Mouse (Mus musculus) c-Kit-positive CD71-negative TER-119-negative erythroid progenitor cells, embryonic 14.5 days (primary cell): ENCODE data around the gene Slco3a1.

Experiments
- DNase-seq: peaks from one replicate; pipeline ENCODE4 v3.0.0-alpha.2; 2013; ENCODE audit warnings: low read depth

The Slco3a1 gene

DNA sequence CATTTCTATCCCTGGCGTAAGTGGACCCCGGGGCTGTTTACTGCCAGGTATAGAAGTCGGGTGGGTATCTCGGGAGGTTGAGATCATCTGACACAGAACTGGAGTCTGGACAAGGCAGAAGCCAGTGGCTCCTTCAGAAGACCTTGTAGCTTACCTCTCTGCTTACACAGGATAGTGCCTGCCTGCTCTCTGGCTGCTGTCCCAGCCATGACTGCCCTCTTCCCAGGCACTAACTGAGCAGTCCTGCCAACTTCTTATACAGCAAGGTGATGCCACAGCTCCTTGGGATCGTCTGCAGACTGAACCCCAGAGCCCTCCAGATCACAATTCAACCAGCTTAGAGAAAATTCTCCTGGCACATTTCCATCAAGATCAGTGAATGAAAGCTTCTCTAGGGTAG is 26.4 kb downstream of the Slco3a1 start:
- DNase-seq, result no peak

DNA sequence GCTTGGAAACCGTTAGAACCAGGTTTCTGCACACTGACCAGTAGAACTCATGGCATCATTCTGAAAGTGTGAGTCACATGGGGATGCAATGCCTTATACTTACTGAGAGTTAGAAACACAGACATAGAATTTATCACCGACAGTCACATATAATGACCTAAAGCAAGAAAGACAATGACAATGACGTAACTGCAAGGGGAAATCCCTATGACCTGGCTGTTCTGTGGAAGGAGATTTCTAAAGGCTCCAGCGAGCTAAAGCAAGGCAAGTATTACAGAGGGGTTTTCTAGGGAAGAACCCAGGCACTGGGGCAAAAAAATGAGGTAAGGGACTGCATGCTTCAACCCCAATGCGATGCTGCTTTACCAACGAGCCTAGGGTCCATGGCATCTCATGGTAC is 26.9 kb downstream of the Slco3a1 start:
- DNase-seq, result no peak

DNA sequence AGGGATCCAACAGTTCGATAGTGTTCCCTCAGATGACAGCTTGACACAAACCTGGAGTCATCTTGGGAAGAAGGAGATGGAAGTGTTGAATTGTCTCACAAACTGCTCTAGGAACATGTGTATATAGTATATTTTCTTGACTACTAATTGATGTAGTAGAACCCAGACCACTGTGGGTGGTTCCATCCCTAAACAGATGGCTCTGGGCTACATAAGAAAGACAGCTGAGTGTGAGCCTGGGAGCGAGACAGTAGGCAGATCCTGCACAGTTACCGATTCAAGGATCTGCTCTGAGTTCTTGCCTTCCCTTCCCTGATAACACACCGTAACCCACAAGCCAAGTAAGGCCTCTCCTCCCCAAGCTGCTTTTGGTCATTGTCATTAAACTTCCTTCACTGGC is 28.6 kb downstream of the Slco3a1 start:
- DNase-seq, result no peak

- no peak for DNase-seq
Observed at GRCm38 (mm10) chr7:74525586-74525985, 29.0 kb downstream of the Slco3a1 start.

DNA sequence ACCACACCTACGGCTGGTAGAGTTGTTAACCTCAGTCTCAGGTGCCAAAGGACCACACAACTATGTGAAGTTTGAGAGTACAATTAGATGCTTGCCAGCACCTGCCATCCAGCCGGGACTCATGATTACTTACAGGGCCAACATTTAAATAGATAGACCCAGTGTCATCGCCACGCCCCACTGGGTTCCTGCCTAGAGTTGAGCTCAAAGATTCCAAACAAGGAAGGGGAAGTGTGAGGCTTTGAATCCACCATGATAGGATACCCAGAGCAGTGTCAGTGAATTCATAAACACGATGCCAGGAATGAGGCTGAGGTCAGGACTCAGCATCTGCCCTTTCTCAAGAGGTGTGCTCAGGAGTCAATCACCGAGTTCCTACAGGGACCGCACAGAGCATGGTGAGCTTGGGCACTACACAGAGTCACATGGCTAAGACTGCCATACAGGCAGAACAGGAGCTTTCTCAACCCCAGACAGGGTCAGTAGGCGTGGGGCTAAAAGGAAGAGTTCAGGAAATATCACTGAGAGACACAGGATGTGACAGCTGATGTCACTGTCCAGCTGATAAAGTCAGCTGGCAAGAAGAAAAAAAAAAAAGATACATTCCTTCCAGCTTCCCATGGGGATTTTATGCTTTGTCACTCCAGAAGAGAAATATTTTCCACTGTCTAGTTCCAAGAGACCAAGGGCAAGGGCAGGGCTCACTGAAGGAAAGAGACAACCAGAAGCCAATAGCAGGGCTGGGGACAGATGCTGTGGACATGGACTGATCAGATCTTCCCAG is 30.2 kb downstream of the Slco3a1 start:
- DNase-seq, result no peak

DNA sequence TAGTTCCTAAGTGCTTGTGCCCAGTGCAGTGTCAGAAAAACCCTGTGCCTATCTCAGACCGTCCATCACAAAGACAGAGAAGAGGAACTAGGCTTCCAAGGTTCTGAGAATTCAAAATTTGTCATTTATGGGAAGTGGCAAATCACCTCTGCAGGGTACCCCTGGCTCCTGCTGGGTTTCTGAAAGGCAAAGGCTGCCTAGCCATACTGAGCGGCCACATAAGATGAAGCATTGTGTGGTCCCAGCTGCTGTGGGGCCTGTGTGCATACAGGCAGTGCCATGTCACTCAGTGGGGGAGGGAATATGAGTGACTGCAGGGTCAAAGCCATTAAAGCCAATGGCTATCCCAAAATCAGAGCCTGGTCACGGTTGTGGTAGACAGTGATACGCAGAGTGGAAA is 31.5 kb downstream of the Slco3a1 start:
- DNase-seq, result no peak

DNA sequence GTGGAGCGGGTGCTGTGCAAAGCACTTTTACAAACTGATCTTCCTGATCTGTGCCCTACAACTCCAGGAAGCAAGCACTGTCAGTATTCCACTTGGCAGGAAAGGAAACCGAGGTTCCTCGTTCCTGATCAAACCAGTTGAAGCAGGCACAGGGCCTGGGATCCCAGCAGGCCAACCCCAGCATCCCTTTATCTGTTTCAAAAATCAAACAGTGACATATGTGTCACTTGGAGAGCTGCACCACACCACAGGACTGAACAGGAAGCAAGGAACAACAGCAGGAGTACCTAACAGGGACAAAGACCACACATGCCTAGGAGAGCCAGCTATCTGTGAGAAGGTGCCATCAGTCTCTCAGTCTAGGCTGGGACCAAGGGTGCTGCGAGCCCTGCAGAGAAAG is 32.3 kb downstream of the Slco3a1 start:
- DNase-seq, result no peak

DNA sequence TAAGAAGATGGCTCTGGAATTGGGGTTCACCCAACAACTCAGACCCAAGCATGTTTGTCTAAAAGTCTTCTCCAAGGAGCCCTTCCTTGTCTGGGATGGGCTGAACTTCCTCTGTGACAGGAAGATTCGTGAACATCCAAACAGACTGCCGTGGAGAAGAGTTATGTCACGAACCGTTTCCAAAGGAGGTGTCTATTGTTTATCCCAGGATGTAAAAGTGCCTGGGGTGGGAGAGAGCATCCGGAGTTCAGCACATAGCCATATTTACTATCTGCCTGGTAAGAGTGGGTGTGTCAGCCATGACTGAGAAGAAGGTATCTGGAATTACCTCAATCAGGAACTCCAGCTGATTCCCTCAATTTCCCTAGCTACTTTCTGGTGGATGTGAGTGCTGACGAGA is 35.2 kb downstream of the Slco3a1 start:
- no peak for DNase-seq

GRCm38 (mm10) chr7:74518776-74519175 is 35.8 kb downstream of the Slco3a1 start:
- no peak for DNase-seq

DNA sequence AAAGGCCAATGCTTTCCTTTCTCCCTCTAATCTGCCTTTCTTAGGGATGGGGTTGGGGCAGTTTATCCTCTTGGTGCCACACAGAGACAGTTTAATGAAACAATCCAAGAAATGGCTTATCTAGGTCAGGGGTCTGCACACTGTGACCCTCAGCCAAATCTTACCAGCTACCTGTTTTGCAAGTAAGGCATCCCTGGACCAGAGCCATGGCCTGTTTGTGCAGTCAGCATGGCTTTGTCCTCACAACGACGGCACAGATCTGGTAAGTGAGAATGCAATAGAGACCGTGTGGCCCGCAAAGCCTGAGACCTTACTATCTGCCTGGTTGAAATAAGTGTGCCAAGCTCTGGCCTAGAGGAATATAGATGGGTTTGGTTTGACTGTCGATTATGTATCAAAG is 36.3 kb downstream of the Slco3a1 start:
- DNase-seq, result no peak

DNA sequence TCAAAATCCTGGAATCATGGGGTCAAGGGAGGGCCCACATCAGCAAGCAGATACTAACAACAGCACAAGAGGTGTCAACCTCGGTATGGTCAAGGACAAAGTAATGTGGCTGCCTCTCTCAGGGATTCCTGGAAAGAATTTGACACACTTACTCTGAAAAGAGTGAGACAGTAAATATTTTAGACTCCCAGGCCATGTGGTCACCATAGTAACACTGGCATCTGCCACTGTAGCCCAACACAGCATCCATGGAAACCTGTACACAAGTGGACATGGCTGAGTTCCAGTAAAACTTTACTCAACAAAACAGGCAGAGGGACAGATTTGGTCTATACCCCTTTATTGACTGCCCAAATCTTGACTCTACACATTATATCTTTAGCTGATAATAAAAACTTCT is 43.9 kb downstream of the Slco3a1 start:
- DNase-seq, result no peak

DNA sequence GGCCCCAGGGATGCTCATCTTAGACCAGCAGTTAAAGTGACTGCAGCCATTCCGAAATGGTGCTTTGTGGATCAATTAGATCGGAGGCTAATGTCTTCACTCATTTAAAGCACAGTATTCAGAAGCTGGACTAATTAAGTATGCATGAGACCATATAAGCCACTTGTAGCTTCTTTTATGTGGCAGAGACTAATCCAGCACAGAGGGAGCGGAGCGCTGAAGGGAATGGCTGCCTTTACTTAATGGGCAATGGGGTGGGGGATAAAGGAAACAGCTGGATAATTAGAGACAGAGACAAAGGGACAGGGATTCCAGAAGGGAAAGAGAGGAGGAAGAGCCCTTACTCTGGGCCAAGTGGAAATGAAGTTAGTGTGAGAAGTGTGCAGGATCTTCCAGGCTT is 46.4 kb downstream of the Slco3a1 start:
- no peak for DNase-seq

DNA sequence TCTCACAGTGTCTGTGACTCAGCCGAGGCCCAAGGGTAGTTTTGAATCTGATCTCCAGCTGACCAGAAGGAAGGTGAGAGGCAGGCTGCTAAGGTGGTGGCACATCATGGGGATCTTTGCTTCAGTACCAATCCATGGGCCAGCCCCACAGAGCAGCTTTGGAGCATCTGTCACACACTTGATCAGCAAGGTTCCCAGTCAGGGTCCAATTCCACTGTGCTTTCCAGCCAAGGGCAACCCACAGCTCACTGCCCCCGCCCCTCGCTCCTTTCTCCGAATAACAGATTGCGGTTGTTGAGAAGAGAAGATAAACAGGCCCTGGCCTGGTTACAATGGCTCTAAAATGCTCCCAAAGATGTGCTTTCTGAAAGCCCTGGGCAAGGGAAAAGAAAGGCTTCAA is 47.7 kb downstream of the Slco3a1 start:
- no peak for DNase-seq

DNA sequence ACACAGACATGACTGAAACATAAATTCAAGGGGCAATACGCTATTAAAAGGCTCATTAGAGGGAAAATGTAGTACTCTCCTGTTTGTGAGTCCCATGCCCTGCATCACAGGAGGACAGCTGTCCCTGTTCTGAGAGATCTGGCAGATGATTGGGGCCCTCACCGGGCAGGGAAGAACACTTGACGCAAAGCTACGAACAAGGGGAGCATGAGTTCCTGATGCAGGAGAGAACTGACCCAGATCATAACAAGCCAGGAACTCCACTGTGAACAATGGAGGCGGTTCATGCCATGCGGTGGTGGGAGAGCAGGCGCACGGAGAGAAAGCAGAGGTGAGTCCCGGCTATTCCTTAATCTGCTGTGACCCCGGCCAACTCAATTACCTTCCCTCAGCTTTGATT is 48.9 kb downstream of the Slco3a1 start:
- DNase-seq, result no peak

GRCm38 (mm10) chr7:74501187-74501586 is 53.4 kb downstream of the Slco3a1 start:
- no peak for DNase-seq

- DNase-seq, result no peak
Observed at GRCm38 (mm10) chr7:74499470-74499869, 55.1 kb downstream of the Slco3a1 start.

DNA sequence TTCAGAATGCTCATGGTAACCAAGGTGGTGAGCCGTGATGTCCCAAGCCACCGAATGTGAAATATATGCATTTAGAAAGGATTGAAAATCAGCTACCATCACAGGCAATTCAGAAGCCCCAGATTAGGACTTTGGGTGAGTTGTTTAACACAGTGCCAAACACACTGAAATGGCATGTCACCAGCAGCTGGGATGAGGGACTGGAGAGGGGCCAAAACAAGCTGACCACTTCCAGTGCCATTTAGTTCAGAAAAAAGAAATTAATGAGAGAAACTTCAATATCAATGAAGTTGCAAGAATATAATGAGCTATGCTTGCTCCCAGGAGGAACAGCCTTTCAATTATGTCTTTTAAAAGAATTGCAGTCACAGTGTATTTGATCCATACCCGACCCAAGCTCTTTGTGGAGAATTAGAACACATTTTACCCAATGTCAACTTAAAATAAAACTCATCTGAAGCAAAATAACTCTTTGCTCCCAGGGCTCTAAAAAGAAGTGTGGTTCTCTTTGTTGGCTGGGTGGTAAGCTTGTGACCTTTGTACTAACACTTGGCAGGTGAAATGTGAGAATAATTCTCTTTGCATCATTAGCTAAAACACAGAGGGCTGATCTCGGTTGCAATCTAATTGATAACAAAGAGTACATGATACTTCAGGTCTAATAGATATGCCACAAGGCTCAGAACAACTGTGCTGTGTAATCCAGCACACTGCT is 56.2 kb downstream of the Slco3a1 start:
- no peak for DNase-seq

DNA sequence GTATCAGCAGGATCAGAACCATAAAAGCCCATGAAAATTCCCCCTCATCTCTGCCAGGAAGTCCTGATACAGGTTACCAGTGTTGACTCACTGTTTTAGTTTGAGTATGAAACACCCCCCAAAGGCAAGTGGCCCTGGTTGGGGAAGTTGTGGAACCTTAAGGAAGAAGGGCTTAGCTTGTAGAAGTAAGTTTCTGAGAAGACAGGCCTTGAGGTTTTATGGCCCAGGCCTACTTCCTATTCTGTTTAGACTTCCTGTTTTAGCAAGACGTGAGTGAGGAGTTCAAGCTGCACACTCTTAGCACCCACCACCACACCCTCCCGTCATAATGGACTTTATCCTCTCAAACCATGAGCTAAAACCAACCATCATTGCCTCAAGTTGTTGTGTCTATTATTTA is 57.4 kb downstream of the Slco3a1 start:
- peak; percentile 19 for DNase-seq

GRCm38 (mm10) chr7:74495451-74495850 is 59.1 kb downstream of the Slco3a1 start:
- DNase-seq, result no peak

DNA sequence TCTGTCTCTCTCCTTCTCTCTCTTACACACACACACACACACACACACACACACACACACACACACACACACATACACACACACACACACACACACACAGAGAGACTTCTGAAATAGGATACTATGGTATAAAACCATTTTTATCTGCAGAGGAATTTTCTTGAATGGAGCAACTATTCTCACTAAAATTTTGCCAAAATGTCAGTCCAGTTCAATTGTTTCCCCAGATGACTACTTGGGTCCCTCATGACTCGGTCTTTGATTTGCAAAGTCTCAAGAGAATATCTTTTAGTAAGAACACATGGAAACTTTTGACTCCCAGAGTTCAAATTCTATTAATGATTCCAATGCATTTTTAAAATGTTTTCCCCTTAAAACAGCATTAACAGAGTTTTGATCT is 60.8 kb downstream of the Slco3a1 start:
- DNase-seq, result no peak

GRCm38 (mm10) chr7:74491683-74492355 is 62.8 kb downstream of the Slco3a1 start:
- DNase-seq, result no peak

DNA sequence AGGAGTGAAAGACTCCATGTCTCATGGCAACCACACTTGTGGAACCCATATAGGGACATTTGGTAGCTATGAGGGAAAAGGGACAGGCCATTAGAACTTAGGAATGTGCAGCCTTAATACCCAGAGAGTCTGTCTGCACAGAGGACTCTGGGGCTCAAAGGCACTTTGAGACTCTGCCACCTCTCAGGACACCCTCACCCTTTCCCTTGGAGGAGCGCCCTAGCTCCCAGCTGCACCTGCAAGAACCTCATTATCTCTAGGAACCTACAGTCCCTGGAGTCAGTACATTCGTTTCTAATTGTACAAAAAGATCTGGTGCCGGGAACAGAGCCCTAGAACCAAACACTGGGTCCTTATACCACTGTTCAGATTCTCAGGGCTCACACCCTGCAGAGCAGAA is 66.4 kb downstream of the Slco3a1 start:
- no peak for DNase-seq

DNA sequence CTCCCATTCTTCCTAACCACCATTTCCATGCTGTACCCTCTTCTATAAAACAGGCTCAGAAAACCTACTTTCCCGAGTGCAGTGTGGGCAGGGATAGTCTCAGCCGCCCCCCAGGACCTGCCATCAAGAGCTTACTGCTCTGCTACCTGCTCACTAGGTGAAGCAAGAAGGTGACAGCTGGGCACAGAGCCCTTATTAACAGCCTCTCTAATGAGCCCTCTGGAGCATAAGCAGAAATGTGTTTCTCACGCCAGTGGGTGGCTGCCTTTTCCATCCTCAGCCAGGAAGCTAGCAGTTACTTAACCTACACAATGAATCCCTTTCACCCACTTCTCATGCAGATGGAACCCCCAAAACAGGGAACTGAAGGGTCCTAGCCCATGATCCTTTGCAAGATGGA is 66.9 kb downstream of the Slco3a1 start:
- DNase-seq, result no peak
